Mouse (Mus musculus): ENCODE measurements around the gene Runx2. TPM values are rescaled to one million over a fixed set of nuclear protein-coding genes. Genes with fewer than 3 reads are reported as not detected.

The Runx2 gene
- polyA plus RNA-seq, 1 experiment from 2014 or later: 0.52 TPM

DNA sequence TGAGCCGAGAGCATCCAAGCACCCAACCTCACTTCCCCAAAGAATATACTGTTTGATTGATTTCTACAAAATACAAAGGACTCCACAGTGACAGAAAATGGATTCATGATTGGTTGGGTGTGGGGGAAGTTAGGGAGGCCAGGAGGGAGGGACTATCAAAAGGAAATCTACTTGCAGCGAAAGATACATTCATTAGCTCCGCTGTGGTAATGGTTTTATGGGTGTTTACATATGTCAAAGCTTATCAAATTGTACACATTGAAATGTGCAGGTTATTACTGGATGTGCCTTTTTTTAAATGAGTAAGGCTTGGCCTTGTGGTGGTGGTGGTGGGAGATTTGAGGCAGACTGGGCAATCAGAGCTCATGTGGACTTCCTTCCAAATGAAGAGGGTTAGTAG, 271.9 kb downstream of the Runx2 start:
- no peak overlapping the region for H3K4me2 ChIP-seq (replicated peaks)
- no peak overlapping the region for H3K9ac ChIP-seq
- no peaks in the 10 kb centered on the region for H3K4me1 ChIP-seq (replicated peaks; ENCODE audit: control insufficient read depth, insufficient read depth, low read length)
- H3K27ac ChIP-seq: no peak overlapping the region
- no peaks in the 10 kb centered on the region for H3K36me3 ChIP-seq (replicated peaks; ENCODE audit: control insufficient read depth, insufficient read depth)
- 0 out of 2 replicates have a peak, but pooled peaks cover 3% of the 10 kb centered on the region for H3K27me3 ChIP-seq (ENCODE audit: control insufficient read depth, insufficient read depth, low read length)
- DNase-seq (ENCODE audit: low spot score) (no peak), ATAC-seq (ENCODE audit: low FRiP score) (no peak)
- H3K4me3 ChIP-seq (replicated peaks; ENCODE audit: low read length): no peak overlapping the region
- H3K9me3 ChIP-seq (ENCODE audit: control insufficient read depth, low read length): no peaks in the 10 kb centered on the region
- WGBS: 80% methylated on average over 3 of the region's 3 CpGs

DNA sequence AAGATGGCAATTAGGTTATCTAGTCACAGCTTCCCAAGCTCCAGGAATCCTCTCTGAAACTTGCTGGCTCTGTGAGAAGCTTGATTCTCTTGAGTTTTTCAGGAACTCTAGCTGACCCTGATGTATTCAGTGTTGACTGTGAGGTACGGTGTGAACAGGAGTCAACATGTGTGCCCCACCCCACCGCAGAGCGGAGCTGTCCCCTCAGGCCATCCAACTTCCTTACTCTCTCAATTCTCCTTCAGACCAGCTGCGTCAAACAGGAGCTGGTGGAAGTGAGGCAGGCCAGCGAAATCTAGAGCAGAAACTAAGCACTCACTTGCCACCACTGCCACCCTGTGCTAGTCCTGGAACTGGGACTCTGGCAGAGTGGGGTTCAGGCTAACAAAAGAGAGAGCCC, 273.9 kb downstream of the Runx2 start:
- DNase-seq (ENCODE audit: low spot score): no peak
- WGBS: 66% methylated on average over 5 of the region's 5 CpGs
- H3K36me3 ChIP-seq (replicated peaks; ENCODE audit: control insufficient read depth, insufficient read depth): no peaks in the 10 kb centered on the region
- no peak overlapping the region for H3K4me3 ChIP-seq (replicated peaks; ENCODE audit: low read length)
- no peak overlapping the region for H3K4me2 ChIP-seq (replicated peaks)
- H3K9ac ChIP-seq: no peak overlapping the region
- no peak overlapping the region for H3K27ac ChIP-seq
- no peaks in the 10 kb centered on the region for H3K4me1 ChIP-seq (replicated peaks; ENCODE audit: control insufficient read depth, insufficient read depth, low read length)
- no peak for ATAC-seq (ENCODE audit: low FRiP score)
- H3K9me3 ChIP-seq (ENCODE audit: control insufficient read depth, low read length): no peaks in the 10 kb centered on the region
- H3K27me3 ChIP-seq (ENCODE audit: control insufficient read depth, insufficient read depth, low read length): 0 out of 2 replicates have a peak, but pooled peaks cover 3% of the 10 kb centered on the region

DNA sequence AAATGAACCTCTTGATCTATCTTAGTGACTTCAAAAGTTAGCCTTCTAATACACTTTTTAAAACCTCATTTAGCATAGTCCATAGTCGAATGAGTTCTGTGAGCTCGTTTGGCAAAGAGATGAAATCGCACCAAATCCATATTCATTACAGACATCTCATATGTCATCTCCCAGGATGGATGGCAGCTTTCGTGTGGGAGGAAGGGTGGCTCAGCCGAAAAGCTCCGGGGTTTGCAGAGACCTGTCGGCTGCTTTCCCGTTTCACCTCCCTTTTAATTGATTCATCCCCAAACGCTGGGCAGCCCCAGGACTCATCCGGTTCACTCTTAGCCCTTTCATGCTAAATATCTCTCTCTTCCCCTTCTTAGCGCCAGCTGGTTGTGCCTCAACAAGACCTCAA, 275.7 kb downstream of the Runx2 start:
- Histone ChIP-seq H3K9me3 (ENCODE audit: control insufficient read depth, low read length) (no peaks in the 10 kb centered on the region), H3K36me3 (replicated peaks; ENCODE audit: control insufficient read depth, insufficient read depth) (no peaks in the 10 kb centered on the region), H3K27me3 (ENCODE audit: control insufficient read depth, insufficient read depth, low read length) (0 out of 2 replicates have a peak, but pooled peaks cover 3% of the 10 kb centered on the region), H3K27ac (no peak overlapping the region), H3K4me1 (replicated peaks; ENCODE audit: control insufficient read depth, insufficient read depth, low read length) (no peaks in the 10 kb centered on the region), H3K9ac (no peak overlapping the region), H3K4me2 (replicated peaks) (no peak overlapping the region), H3K4me3 (replicated peaks; ENCODE audit: low read length) (no peak overlapping the region)
- ATAC-seq (ENCODE audit: low FRiP score) (no peak), DNase-seq (ENCODE audit: low spot score) (no peak)
- WGBS: 65% methylated on average over 11 of the region's 11 CpGs

DNA sequence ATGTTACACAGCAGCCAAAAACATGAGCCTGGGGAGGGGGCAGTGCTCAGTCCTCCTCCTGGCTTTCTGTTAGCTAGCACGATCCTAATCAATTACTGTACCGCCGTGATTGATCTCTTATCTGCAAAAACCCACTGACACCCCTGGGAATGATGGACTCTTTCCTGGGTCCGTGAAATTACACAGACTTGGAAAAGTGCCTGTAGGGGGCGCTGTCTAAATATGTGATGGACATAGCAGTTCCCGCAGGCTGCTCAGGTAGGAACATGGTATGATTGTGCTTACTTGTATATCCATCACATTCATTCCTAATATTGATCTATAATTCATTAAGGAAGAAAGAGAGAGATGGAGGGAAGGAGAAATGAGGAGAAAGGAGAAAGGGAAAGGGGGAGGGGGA, 284.6 kb downstream of the Runx2 start:
- Histone ChIP-seq H3K9me3 (ENCODE audit: control insufficient read depth, low read length) (no peaks in the 10 kb centered on the region), H3K36me3 (replicated peaks; ENCODE audit: control insufficient read depth, insufficient read depth) (no peaks in the 10 kb centered on the region), H3K4me3 (replicated peaks; ENCODE audit: low read length) (no peak overlapping the region), H3K4me1 (replicated peaks; ENCODE audit: control insufficient read depth, insufficient read depth, low read length) (no peaks in the 10 kb centered on the region), H3K4me2 (replicated peaks) (no peak overlapping the region), H3K27ac (no peak overlapping the region), H3K27me3 (ENCODE audit: control insufficient read depth, insufficient read depth, low read length) (no peaks in the 10 kb centered on the region), H3K9ac (no peak overlapping the region)
- ATAC-seq (ENCODE audit: low FRiP score) (no peak), DNase-seq (ENCODE audit: low spot score) (no peak)
- 79% methylated on average over 6 of the region's 6 CpGs for WGBS

DNA sequence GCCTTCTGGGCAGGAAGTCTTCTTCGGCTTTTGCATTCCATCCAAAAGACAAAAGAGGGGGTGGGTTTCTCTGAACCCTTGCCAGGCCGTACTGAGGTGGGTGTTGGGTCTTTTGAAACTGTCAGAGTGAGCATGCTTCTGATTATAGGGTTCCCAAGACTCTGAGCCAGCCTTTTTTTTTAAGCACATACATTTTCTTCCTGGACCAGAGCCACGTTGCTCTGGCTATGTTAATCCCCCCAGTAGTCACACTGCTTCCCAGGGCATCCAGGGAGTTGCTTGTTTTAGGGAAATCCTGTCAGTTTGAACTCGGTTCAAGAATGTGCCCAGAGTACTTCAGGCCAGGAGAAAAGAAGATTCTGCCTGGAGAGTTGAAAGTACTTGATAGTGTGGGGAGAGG, 286.0 kb downstream of the Runx2 start:
- WGBS: 45% methylated on average over 4 of the region's 4 CpGs
- DNase-seq (ENCODE audit: low spot score) (no peak), ATAC-seq (ENCODE audit: low FRiP score) (no peak)
- Histone ChIP-seq H3K9me3 (ENCODE audit: control insufficient read depth, low read length) (no peaks in the 10 kb centered on the region), H3K4me1 (replicated peaks; ENCODE audit: control insufficient read depth, insufficient read depth, low read length) (no peaks in the 10 kb centered on the region), H3K36me3 (replicated peaks; ENCODE audit: control insufficient read depth, insufficient read depth) (no peaks in the 10 kb centered on the region), H3K27ac (no peak overlapping the region), H3K4me3 (replicated peaks; ENCODE audit: low read length) (no peak overlapping the region), H3K27me3 (ENCODE audit: control insufficient read depth, insufficient read depth, low read length) (no peaks in the 10 kb centered on the region), H3K4me2 (replicated peaks) (no peak overlapping the region), H3K9ac (no peak overlapping the region)

DNA sequence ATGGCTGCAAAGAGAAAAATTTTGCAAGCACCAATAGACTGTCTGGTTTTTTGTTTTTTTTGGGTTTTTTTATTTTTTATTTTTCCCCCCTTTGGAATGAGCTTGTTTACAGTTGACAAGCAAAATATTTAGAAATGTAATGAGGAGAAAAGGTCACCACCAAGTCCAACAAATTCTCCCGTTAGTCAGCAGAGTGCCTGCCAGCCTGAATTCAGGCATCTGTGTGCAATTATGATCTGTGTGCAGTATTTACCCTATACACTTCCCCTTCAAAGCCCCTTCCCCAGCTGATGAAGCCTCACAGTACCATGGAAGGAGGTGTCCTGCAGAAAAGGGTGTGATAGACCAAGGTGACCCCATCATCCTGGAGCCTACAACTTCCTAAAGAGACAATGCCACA, 290.5 kb downstream of the Runx2 start:
- Histone ChIP-seq H3K9me3 (ENCODE audit: control insufficient read depth, low read length) (no peaks in the 10 kb centered on the region), H3K27me3 (ENCODE audit: control insufficient read depth, insufficient read depth, low read length) (no peaks in the 10 kb centered on the region), H3K4me2 (replicated peaks) (no peak overlapping the region), H3K9ac (no peak overlapping the region), H3K4me1 (replicated peaks; ENCODE audit: control insufficient read depth, insufficient read depth, low read length) (no peaks in the 10 kb centered on the region), H3K4me3 (replicated peaks; ENCODE audit: low read length) (no peak overlapping the region), H3K27ac (no peak overlapping the region), H3K36me3 (replicated peaks; ENCODE audit: control insufficient read depth, insufficient read depth) (no peaks in the 10 kb centered on the region)
- 93% methylated on average over 1 of the region's 1 CpGs for WGBS
- DNase-seq (ENCODE audit: low spot score) (no peak), ATAC-seq (ENCODE audit: low FRiP score) (no peak)

DNA sequence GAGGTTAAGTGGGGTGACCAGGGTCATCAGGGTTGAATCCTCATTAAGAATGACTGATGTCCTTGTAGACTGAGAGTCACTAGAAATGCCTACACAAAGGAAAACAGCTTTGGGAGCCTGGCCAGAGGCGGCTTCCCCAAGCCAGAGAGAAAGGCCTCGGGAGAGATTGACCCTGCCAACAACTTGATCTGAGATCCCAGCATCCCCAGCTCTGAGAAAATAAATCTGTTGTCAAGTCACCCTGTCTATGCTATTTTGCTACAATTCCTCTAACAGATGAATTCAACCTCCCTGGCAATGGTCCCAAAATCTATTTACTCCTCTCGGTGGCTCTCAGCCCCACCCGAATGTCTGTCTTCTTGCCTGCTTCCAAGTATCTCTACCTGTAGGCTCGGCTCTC, 291.7 kb downstream of the Runx2 start:
- Histone ChIP-seq H3K9ac (no peak overlapping the region), H3K9me3 (ENCODE audit: control insufficient read depth, low read length) (no peaks in the 10 kb centered on the region), H3K4me3 (replicated peaks; ENCODE audit: low read length) (no peak overlapping the region), H3K27me3 (ENCODE audit: control insufficient read depth, insufficient read depth, low read length) (no peaks in the 10 kb centered on the region), H3K27ac (no peak overlapping the region), H3K4me2 (replicated peaks) (no peak overlapping the region), H3K4me1 (replicated peaks; ENCODE audit: control insufficient read depth, insufficient read depth, low read length) (no peaks in the 10 kb centered on the region), H3K36me3 (replicated peaks; ENCODE audit: control insufficient read depth, insufficient read depth) (no peaks in the 10 kb centered on the region)
- 67% methylated on average over 5 of the region's 5 CpGs for WGBS
- ATAC-seq (ENCODE audit: low FRiP score) (no peak), DNase-seq (ENCODE audit: low spot score) (no peak)

DNA sequence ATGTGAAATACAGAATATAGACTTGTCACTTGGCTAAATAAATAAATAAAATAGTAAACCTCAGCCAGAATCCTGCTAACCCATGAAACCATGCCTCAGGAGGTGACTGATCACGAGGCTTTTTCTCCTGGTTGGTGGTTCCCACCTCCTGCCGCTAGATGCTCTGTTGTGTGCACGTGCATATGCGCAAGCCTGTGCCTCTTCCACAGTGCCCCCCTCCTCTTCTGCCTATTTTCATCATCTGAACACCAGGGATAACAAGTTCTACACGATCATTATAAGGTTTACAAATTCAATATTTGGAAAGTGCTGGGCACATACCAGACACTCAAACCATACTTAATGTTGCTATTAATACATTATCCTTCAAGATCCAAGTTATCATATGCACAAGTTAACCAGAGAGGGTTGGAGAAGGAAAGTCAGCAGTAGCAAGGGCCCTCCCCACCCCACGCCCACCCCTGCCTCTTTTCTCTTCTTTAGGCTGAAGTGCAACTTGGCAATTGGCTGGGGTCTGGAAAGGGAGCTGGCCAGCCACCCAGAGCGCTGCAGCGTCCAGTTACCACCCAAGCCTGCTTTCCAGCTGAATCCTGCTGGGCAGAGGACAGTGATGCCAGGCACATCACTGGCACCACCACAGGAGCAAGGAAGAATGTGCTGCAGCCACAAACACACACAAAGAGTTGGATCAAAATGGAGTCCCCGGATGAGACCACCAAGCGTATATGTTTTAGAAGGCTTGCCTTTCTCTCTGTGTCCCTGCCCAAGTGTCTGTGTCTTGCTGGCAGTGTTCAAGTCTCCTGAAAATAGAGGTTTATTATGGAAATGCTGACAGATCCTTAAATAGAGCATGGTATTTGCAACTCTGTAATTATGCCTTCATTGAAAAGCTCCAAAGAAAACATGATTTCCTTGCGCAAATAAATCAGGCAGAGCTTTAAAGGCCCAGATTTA, 294.2 kb downstream of the Runx2 start:
- WGBS: 78% methylated on average over 11 of the region's 11 CpGs
- DNase-seq (ENCODE audit: low spot score) (no peak), ATAC-seq (ENCODE audit: low FRiP score) (no peak)
- H3K4me3 ChIP-seq (replicated peaks; ENCODE audit: low read length): no peak overlapping the region
- no peak overlapping the region for H3K9ac ChIP-seq
- H3K36me3 ChIP-seq (replicated peaks; ENCODE audit: control insufficient read depth, insufficient read depth): no peaks in the 10 kb centered on the region
- H3K27me3 ChIP-seq (ENCODE audit: control insufficient read depth, insufficient read depth, low read length): no peaks in the 10 kb centered on the region
- H3K9me3 ChIP-seq (ENCODE audit: control insufficient read depth, low read length): no peaks in the 10 kb centered on the region
- no peak overlapping the region for H3K27ac ChIP-seq
- no peaks in the 10 kb centered on the region for H3K4me1 ChIP-seq (replicated peaks; ENCODE audit: control insufficient read depth, insufficient read depth, low read length)
- H3K4me2 ChIP-seq (replicated peaks): no peak overlapping the region

DNA sequence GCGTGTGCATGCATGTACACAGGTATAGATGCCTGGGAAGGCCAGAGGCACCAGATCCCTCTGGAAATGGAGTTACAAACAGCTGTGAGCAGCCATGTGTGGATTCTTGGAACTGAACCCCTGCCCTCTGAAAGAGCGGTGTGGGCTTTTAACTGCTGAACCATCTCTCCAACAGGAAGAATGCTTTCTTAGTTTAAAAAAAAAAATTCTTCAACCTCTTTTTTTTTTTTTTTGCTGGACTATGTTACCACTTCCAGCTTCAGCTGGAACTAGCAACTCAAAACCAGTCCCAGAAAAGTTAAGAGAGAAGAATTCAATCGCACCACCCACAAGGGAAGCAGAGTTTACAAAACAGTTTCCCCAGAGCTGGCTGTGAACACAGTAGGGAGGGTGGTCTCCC, 295.2 kb downstream of the Runx2 start:
- H3K4me3 ChIP-seq (replicated peaks; ENCODE audit: low read length): no peak overlapping the region
- H3K4me1 ChIP-seq (replicated peaks; ENCODE audit: control insufficient read depth, insufficient read depth, low read length): no peaks in the 10 kb centered on the region
- WGBS: 89% methylated on average over 3 of the region's 3 CpGs
- DNase-seq (ENCODE audit: low spot score) (no peak), ATAC-seq (ENCODE audit: low FRiP score) (no peak)
- H3K4me2 ChIP-seq (replicated peaks): no peak overlapping the region
- no peaks in the 10 kb centered on the region for H3K27me3 ChIP-seq (ENCODE audit: control insufficient read depth, insufficient read depth, low read length)
- no peaks in the 10 kb centered on the region for H3K9me3 ChIP-seq (ENCODE audit: control insufficient read depth, low read length)
- H3K9ac ChIP-seq: no peak overlapping the region
- H3K36me3 ChIP-seq (replicated peaks; ENCODE audit: control insufficient read depth, insufficient read depth): no peaks in the 10 kb centered on the region
- H3K27ac ChIP-seq: no peak overlapping the region
